Comparison of ENCODE assay signal across 13 mouse cellular contexts in genomic region chrX:109127551-109128088, GRCm38 (mm10). TPM values are rescaled to one million over a fixed set of nuclear protein-coding genes. Genes with fewer than 3 reads are reported as not detected.
DNase-seq lines count a peak whose midpoint lies in the region; ATAC-seq and TF ChIP-seq lines count a peak whose summit lies in the region.
"Had no signal": no experiment of that assay in that cellular context is flagged by ENCODE, and none has a peak within 500 bp of the region (broad histone marks: within the 10 kb centered on the region; RNA-seq: fewer than 3 reads in every experiment).

No protein-coding gene starts in this region.

- TF ChIP-seq EP300 in heart, postnatal 0 days (IDR thresholded peaks at IDR 0.05; ENCODE audit: low read depth), result no peak

- no peak for ATAC-seq in heart, postnatal 0 days (ENCODE audit: insufficient read depth, low read depth)
- ATAC-seq in intestine, embryonic 15.5 days, result peak; percentile 56
- ATAC-seq in inflammation-experienced regulatory T-cells, adult 6 months, result no peak
- ATAC-seq: CD4-positive, CD25-positive, alpha-beta regulatory T cell, adult 4 months; hindbrain, postnatal 0 days had no signal

- no peak overlapping the region for H3K9ac ChIP-seq in heart, postnatal 0 days (replicated peaks; ENCODE audit: low read depth, low read length)
- no peak overlapping the region for H3K9ac ChIP-seq in intestine, embryonic 15.5 days
- H3K9ac ChIP-seq: neural tube, embryonic 15.5 days had no signal

- H3K27me3 ChIP-seq in heart, postnatal 0 days (ENCODE audit: control insufficient read depth, insufficient read depth, low read length), result no peaks in the 10 kb centered on the region
- H3K27me3 ChIP-seq in intestine, embryonic 15.5 days (replicated peaks), result no peaks in the 10 kb centered on the region
- H3K27me3 ChIP-seq: neural tube, embryonic 15.5 days had no signal

- H3K27ac ChIP-seq in heart, postnatal 0 days (ENCODE audit: low read depth), result no peak overlapping the region
- H3K27ac ChIP-seq in intestine, embryonic 15.5 days, result no peak overlapping the region
- H3K27ac ChIP-seq: hindbrain, postnatal 0 days; neural tube, embryonic 15.5 days had no signal

- H3K4me1 ChIP-seq in heart, postnatal 0 days (ENCODE audit: control insufficient read depth, insufficient read depth), result 0 out of 2 replicates have a peak, but pooled peaks cover 2% of the 10 kb centered on the region
- no peaks in the 10 kb centered on the region for H3K4me1 ChIP-seq in intestine, embryonic 15.5 days (replicated peaks)
- H3K4me1 ChIP-seq: neural tube, embryonic 15.5 days had no signal

- H3K4me2 ChIP-seq in heart, postnatal 0 days (ENCODE audit: low read depth, low read length), result 0 out of 2 replicates have a peak overlapping the region, but pooled peaks have one; percentile 12
- no peak overlapping the region for H3K4me2 ChIP-seq in intestine, embryonic 15.5 days (replicated peaks)
- H3K4me2 ChIP-seq: neural tube, embryonic 15.5 days had no signal

- no peak for TF ChIP-seq CTCF in heart, postnatal 0 days (IDR thresholded peaks at IDR 0.05; ENCODE audit: low read depth)

- no peak for DNase-seq in heart, postnatal 0 days (ENCODE audit: low spot score)
- no peak for DNase-seq in heart, adult 8-10 months (ENCODE audit: low spot score)
- peak; percentile 76 for DNase-seq in MEL-GATA-1-ER (ENCODE audit: extremely low read depth, low read depth)
- DNase-seq in lung, postnatal 10 days, result peak; percentile 16
- no peak for DNase-seq in testis, postnatal 10 days (ENCODE audit: low spot score)
- DNase-seq: cerebellum, adult 8-10 months; embryo, embryonic 11 days; thymus, postnatal 36 days had no signal

- WGBS in heart, postnatal 0 days, result 30% methylated on average over 7 of the region's 7 CpGs
- WGBS in intestine, embryonic 15.5 days, result 37% methylated on average over 7 of the region's 7 CpGs

- no peak overlapping the region for H3K4me3 ChIP-seq in heart, postnatal 0 days (ENCODE audit: low read depth, low read length)
- no peak overlapping the region for H3K4me3 ChIP-seq in intestine, embryonic 15.5 days (replicated peaks)
- H3K4me3 ChIP-seq: neural tube, embryonic 15.5 days had no signal

- H3K9me3 ChIP-seq in heart, postnatal 0 days (replicated peaks; ENCODE audit: control insufficient read depth, low read length), result no peaks in the 10 kb centered on the region
- H3K9me3 ChIP-seq in intestine, embryonic 15.5 days, result no peaks in the 10 kb centered on the region
- H3K9me3 ChIP-seq: neural tube, embryonic 15.5 days had no signal

- no peaks in the 10 kb centered on the region for H3K36me3 ChIP-seq in heart, postnatal 0 days (replicated peaks; ENCODE audit: control insufficient read depth, insufficient read depth, low read length)
- no peaks in the 10 kb centered on the region for H3K36me3 ChIP-seq in intestine, embryonic 15.5 days
- H3K36me3 ChIP-seq: neural tube, embryonic 15.5 days had no signal

RNA-seq across cellular contexts. Expression of gene Sh3bgrl, which starts 32.5 kb away (rescaled TPM):
- total RNA-seq in heart, postnatal 0 days (2014; rRNA removed; ENCODE audit: low replicate concordance), result 45.3 and 47.4 TPM in 2 replicates
- 52.7 and 56.7 TPM in 2 replicates for polyA plus RNA-seq in heart, postnatal 0 days (2015; fragmentation: Nextera tagmentation; extraction: Ambion mirVana)
- total RNA-seq in heart, adult 8-10 months (2022), result 10 to 100 TPM; 26.3 to 36.2 (median 31.2) TPM
- 95.1 and 105 TPM in 2 replicates for polyA plus RNA-seq in intestine, embryonic 15.5 days (2015; fragmentation: Nextera tagmentation; extraction: Ambion mirVana)
- polyA plus RNA-seq in inflammation-experienced regulatory T-cells, adult 6 months (2017; shearing (Covaris generic)), result 100 to 1,000 TPM; 188 to 356 (median 243) TPM

Comparison
In these comparisons a context has a peak if more than half of its experiments do, and no peak if none do; other contexts are left out.
1. DNase-seq: peak in MEL-GATA-1-ER (single experiment) and lung, postnatal 10 days (single experiment); none in heart, postnatal 0 days (single experiment), heart, adult 8-10 months (single experiment) and testis, postnatal 10 days (single experiment).